Mouse (Mus musculus) liver, adult (tissue): ENCODE measurements at regions not wholly inside any gene's neighbourhood (a gene's known extent, or its start where the extent isn't known, plus 50 kb on each side); places are given as distances from the start of the nearest gene placed in this dataset.

Source experiments
- GATA4 ChIP-seq: IDR thresholded peaks from 2 replicates; pipeline ENCODE4 v1.6.1; 2014; ENCODE audit warnings: mild to moderate bottlenecking, low read length; ENCODE audit not compliant: insufficient replicate concordance

DNA sequence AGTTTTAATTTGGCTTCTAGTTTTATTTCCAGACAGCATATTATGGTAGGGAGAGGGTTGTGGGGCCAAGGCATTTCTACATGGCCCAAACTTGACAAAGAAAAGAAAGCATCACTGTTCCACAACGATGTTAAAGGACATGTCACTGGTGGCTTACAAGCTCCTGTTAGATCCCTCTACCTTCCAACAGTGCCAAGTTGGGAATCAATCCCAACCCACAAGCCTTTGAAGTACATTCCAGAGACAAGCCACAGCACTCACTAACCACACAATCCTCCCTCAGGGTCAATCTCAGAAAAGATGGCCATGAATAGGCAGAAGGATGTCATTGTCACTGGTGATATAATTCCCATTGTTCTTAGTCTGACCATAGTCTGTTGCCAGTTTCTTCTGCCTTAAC is 213.4 kb downstream of the Ube2cbp start:
- no peak for TF ChIP-seq GATA4
